16 mouse cellular contexts compared by ENCODE assay signal in genomic region chr1:120204834-120205233, GRCm38 (mm10).
"Had no signal": no experiment of that assay in that cellular context is flagged by ENCODE, and none has a peak within 500 bp of the region (broad histone marks: within the 10 kb centered on the region; RNA-seq: fewer than 3 reads in every experiment).

No protein-coding gene starts in this region.

- H3K27ac ChIP-seq: lung, embryonic 15.5 days; macrophage; midbrain, embryonic 13.5 days; midbrain, embryonic 15.5 days; neural tube, embryonic 12.5 days had no signal

- H3K27me3 ChIP-seq: lung, embryonic 15.5 days; midbrain, embryonic 15.5 days; neural tube, embryonic 12.5 days had no signal

- H3K9me3 ChIP-seq: lung, embryonic 15.5 days; megakaryocyte, embryonic 14.5 days; midbrain, embryonic 13.5 days; midbrain, embryonic 15.5 days; neural tube, embryonic 12.5 days had no signal

- H3K4me1 ChIP-seq: megakaryocyte, embryonic 14.5 days; midbrain, embryonic 15.5 days; neural tube, embryonic 12.5 days had no signal

- DNase-seq: liver, postnatal 0 days; lung, adult 2 months; lung, postnatal 14 days; lung, postnatal 36 days; retina, postnatal 1 day; right cerebral cortex, adult 18-20 months; right cerebral cortex, postnatal 25 days; thymus, adult 18-20 months; thymus, postnatal 14 days; thymus, postnatal 36 days had no signal

- H3K36me3 ChIP-seq: lung, embryonic 15.5 days; midbrain, embryonic 13.5 days; midbrain, embryonic 15.5 days; neural tube, embryonic 12.5 days had no signal

- H3K9ac ChIP-seq: liver, postnatal 0 days; lung, embryonic 15.5 days; midbrain, embryonic 13.5 days; midbrain, embryonic 15.5 days; neural tube, embryonic 12.5 days had no signal

- H3K4me3 ChIP-seq: lung, embryonic 15.5 days; megakaryocyte, embryonic 14.5 days; midbrain, embryonic 13.5 days; midbrain, embryonic 15.5 days; neural tube, embryonic 12.5 days had no signal
